Mouse (Mus musculus) kidney, embryonic 15.5 days (tissue): ENCODE results near the gene Tnfrsf9. TPM values are rescaled to one million over a fixed set of nuclear protein-coding genes. Genes with fewer than 3 reads are reported as not detected.
A peak's percentile ranks its signal among the peaks of the same experiment; 100 is the strongest.

Experiments
- ATAC-seq: fragments of 200-750 bp; cut with Nextera tagmentation; replicated peaks from 2 replicates; pipeline ENCODE4 v1.8.0; 2017; ENCODE audit warnings: moderate TSS enrichment; ENCODE audit not compliant: low FRiP score
- H3K27ac ChIP-seq: fragments of 300-500 bp; sonication (generic); 2 replicates; pipeline ENCODE4 v1.5.1; 2015; ENCODE audit warnings: mild to moderate bottlenecking, inconsistent platforms
- H3K27me3 ChIP-seq: fragments of 300-500 bp; sonication (generic); 2 replicates; pipeline ENCODE4 v1.6.1; 2015; ENCODE audit warnings: inconsistent platforms
- H3K36me3 ChIP-seq: fragments of 300-500 bp; sonication (generic); 2 replicates; pipeline ENCODE4 v1.6.1; 2015; ENCODE audit warnings: inconsistent platforms
- H3K4me1 ChIP-seq: fragments of 300-500 bp; sonication (generic); 2 replicates; pipeline ENCODE4 v1.6.1; 2015; ENCODE audit warnings: inconsistent platforms
- H3K4me2 ChIP-seq: fragments of 300-500 bp; sonication (generic); 2 replicates; pipeline ENCODE4 v1.6.1; 2015; ENCODE audit warnings: moderate library complexity, mild to moderate bottlenecking, inconsistent platforms
- H3K4me3 ChIP-seq: fragments of 300-500 bp; sonication (generic); replicated peaks from 2 replicates; pipeline ENCODE4 v1.5.1; 2015; ENCODE audit warnings: mild to moderate bottlenecking, inconsistent platforms
- H3K9ac ChIP-seq: fragments of 300-500 bp; sonication (generic); 2 replicates; pipeline ENCODE4 v1.6.1; 2015; ENCODE audit warnings: mild to moderate bottlenecking, inconsistent platforms
- H3K9me3 ChIP-seq: fragments of 300-500 bp; sonication (generic); replicated peaks from 2 replicates; pipeline ENCODE4 v1.6.1; 2016; ENCODE audit warnings: inconsistent platforms
- WGBS: fragments of 180-500 bp; shearing (Covaris S2); methylation state at CpG from one replicate; pipeline ENCODE4 v1.1.7; 2015; ENCODE audit warnings: mixed read lengths; 5-methylcytosine and 5-hydroxymethylcytosine counted together
- polyA plus RNA-seq: library from polyadenylated mRNA; unstranded; fragments of >200 nt; fragmentation: Nextera tagmentation; extraction: Ambion mirVana; gene quantifications from 2 replicates; pipeline ENCODE4 v1.2.1, GENCODE M21; 2015

Gene Tnfrsf9
- polyA plus RNA-seq, 1 experiment from 2014 or later = 0.32 TPM

- WGBS = 47% methylated on average over 1 of the region's 1 CpGs
- ATAC-seq = no peak
- Histone ChIP-seq H3K27ac (no peak overlapping the region), H3K4me3 (no peak overlapping the region), H3K4me2 (no peak overlapping the region), H3K36me3 (no peaks in the 10 kb centered on the region), H3K9me3 (no peaks in the 10 kb centered on the region), H3K27me3 (no peaks in the 10 kb centered on the region), H3K9ac (no peak overlapping the region), H3K4me1 (no peaks in the 10 kb centered on the region)
Observed at GRCm38 (mm10) chr4:150975145-150975544, 60.8 kb downstream of the Tnfrsf9 start.

DNA sequence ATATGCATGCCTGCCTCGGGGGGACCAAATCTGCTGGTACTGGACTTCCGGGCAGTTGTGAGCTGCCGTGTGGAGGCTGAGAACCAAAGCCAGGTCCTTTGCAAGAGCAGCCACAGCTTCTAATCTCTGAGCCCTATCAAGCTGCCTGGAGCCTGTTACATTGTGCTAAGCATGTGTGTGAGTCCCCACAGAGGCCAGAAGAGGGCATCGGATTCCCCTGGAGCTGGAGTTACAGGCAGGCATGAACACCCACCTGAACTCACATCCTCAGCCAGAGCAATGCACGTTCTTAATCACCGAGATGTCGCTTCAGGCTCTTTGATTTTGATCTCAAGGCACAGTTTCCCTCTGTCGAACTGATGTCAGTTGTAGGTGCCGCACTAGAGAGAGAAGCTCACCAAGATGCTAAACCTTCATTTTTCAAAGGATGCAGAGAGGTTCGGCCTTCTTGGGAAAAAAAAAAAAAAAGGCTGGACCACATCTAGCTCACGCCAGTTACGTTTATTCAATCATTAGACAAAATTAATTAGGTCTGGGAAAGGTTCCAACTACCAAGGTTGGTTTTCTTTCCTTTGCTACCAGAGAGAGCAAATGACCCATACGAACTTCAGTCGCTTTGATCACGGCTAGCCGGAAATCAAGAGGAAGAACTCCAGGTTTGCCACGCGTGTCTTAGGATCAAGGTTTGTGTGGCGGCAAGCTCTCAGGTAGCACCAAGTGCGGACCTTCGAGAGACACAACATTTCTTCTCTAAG is 64.0 kb downstream of the Tnfrsf9 start:
- no peak overlapping the region for H3K4me2 ChIP-seq
- 0 out of 2 replicates have a peak overlapping the region, but pooled peaks have one; percentile 32 for H3K27ac ChIP-seq
- H3K4me1 ChIP-seq = no peaks in the 10 kb centered on the region
- no peaks in the 10 kb centered on the region for H3K36me3 ChIP-seq
- H3K27me3 ChIP-seq = no peaks in the 10 kb centered on the region
- WGBS = 68% methylated on average over 21 of the region's 21 CpGs
- no peak for ATAC-seq
- H3K9ac ChIP-seq = no peak overlapping the region
- H3K9me3 ChIP-seq = no peaks in the 10 kb centered on the region
- no peak overlapping the region for H3K4me3 ChIP-seq

GRCm38 (mm10) chr4:150979455-150979854 is 65.1 kb downstream of the Tnfrsf9 start:
- H3K27me3 ChIP-seq = no peaks in the 10 kb centered on the region
- no peak overlapping the region for H3K4me2 ChIP-seq
- ATAC-seq = no peak
- 77% methylated on average over 9 of the region's 9 CpGs for WGBS
- no peak overlapping the region for H3K27ac ChIP-seq
- H3K36me3 ChIP-seq = no peaks in the 10 kb centered on the region
- no peaks in the 10 kb centered on the region for H3K9me3 ChIP-seq
- no peaks in the 10 kb centered on the region for H3K4me1 ChIP-seq
- H3K9ac ChIP-seq = no peak overlapping the region
- H3K4me3 ChIP-seq = no peak overlapping the region

DNA sequence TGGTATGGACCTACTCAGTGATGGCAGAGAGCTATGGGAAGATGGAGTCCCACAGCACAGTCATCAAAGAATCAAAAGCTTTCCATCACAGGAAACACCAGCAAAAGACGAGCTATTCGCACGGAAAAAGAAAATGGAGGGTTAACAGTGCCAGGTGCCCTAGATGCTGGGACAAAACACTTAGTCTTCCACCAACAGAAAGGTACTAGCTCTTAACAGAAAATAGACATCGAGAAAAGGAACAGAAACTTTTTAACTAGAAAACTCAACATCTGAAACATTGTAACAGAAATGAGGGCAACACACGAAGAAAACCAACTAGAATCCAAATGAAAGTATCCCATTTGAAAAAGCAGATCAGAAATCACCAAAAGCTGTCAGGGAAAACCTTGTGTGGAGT is 65.8 kb downstream of the Tnfrsf9 start:
- H3K9ac ChIP-seq = no peak overlapping the region
- H3K4me1 ChIP-seq = no peaks in the 10 kb centered on the region
- H3K36me3 ChIP-seq = no peaks in the 10 kb centered on the region
- H3K9me3 ChIP-seq = no peaks in the 10 kb centered on the region
- no peak overlapping the region for H3K4me2 ChIP-seq
- H3K27ac ChIP-seq = no peak overlapping the region
- no peak for ATAC-seq
- no peaks in the 10 kb centered on the region for H3K27me3 ChIP-seq
- 85% methylated on average over 5 of the region's 5 CpGs for WGBS
- no peak overlapping the region for H3K4me3 ChIP-seq

DNA sequence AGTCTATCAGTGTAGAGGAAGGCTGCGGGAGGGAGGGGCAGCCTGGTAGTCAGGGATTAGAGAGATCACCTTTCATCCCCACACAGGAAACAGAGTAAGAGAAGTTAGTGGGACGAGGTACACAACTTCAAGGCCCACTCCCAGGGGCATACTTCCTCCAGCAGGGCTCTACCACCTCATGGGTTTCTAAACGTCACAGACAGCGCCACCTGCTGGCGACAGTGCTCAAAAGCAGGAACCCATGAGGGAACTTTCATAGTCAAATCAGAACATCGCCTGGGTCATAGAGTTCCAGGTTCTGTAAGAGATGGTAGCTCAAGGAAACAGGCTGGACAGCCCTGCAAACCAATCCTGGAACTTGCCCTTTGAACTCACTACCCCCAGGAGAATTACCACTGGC is 75.8 kb downstream of the Tnfrsf9 start:
- Histone ChIP-seq H3K4me2 (no peak overlapping the region), H3K27me3 (no peaks in the 10 kb centered on the region), H3K9ac (no peak overlapping the region), H3K9me3 (no peaks in the 10 kb centered on the region), H3K4me1 (peaks cover 3% of the 10 kb centered on the region; the same call in 1 of the 2 replicates), H3K4me3 (no peak overlapping the region), H3K36me3 (no peaks in the 10 kb centered on the region), H3K27ac (no peak overlapping the region)
- no peak for ATAC-seq
- 47% methylated on average over 6 of the region's 6 CpGs for WGBS

Other genes starting within 250 kb of the Tnfrsf9 start
- gene Errfi1, start 60.6 kb upstream of the Tnfrsf9 start, polyA plus RNA-seq = 29.3 and 34.2 TPM in 2 replicates
- gene Park7, start 125 bp upstream of the Tnfrsf9 start, polyA plus RNA-seq = 391 and 393 TPM in 2 replicates
- gene Uts2, start 82.5 kb downstream of the Tnfrsf9 start, polyA plus RNA-seq = not detected in 2 replicates
- 5.9 and 7.0 TPM in 2 replicates for gene Per3, start 130.1 kb downstream of the Tnfrsf9 start, polyA plus RNA-seq
- 123 and 124 TPM in 2 replicates for gene Vamp3, start 143.4 kb downstream of the Tnfrsf9 start, polyA plus RNA-seq
- gene Gm13090, start 175.0 kb downstream of the Tnfrsf9 start, polyA plus RNA-seq = not detected in 2 replicates